ENCODE assay signal across 8 mouse cellular contexts in the genomic region with DNA sequence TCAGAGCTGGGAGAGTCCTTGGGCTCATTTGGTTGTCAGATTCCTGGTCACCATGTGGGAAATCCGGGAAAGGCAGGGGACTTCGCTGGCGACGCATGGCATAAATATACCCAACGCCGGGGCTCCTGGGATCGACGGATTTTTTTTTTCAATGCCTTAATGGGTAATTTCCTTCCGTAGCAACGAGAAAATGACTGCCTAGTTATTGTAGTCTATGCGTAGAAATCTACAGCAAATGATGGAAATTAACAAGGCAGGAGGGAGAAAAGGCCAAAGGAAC. TPM values are rescaled to one million over a fixed set of nuclear protein-coding genes. Genes with fewer than 3 reads are reported as not detected.
DNase-seq lines count a peak whose midpoint lies in the region; ATAC-seq and TF ChIP-seq lines count a peak whose summit lies in the region.

No protein-coding gene starts in this region.

- TF ChIP-seq EP300 in ES-Bruce4 (IDR thresholded peaks at IDR 0.05; ENCODE audit: insufficient read depth, low read depth, low read length), result no peak

- no peaks in the 10 kb centered on the region for H3K36me3 ChIP-seq in heart, embryonic 11.5 days (ENCODE audit: control insufficient read depth, insufficient read depth, low read length)
- no peaks in the 10 kb centered on the region for H3K36me3 ChIP-seq in ES-Bruce4 (ENCODE audit: control insufficient read depth, insufficient read depth, low read length, poor library complexity, severe bottlenecking)
- no peaks in the 10 kb centered on the region for H3K36me3 ChIP-seq in hindbrain, embryonic 12.5 days
- H3K36me3 ChIP-seq in midbrain, embryonic 11.5 days (ENCODE audit: control insufficient read depth, insufficient read depth, low read length), result no peaks in the 10 kb centered on the region

- WGBS in heart, embryonic 11.5 days (ENCODE audit: insufficient replicate concordance), result under 1% methylated on average over 11 of the region's 11 CpGs
- WGBS in hindbrain, embryonic 12.5 days, result under 1% methylated on average over 11 of the region's 11 CpGs
- under 1% methylated on average over 11 of the region's 11 CpGs for WGBS in midbrain, embryonic 11.5 days

- H3K9me3 ChIP-seq in heart, embryonic 11.5 days (replicated peaks; ENCODE audit: control insufficient read depth, low read length), result no peaks in the 10 kb centered on the region
- H3K9me3 ChIP-seq in ES-Bruce4 (replicated peaks; ENCODE audit: control insufficient read depth, insufficient read depth, low read length, poor library complexity, severe bottlenecking), result no peaks in the 10 kb centered on the region
- H3K9me3 ChIP-seq in hindbrain, embryonic 12.5 days (replicated peaks), result no peaks in the 10 kb centered on the region
- no peaks in the 10 kb centered on the region for H3K9me3 ChIP-seq in midbrain, embryonic 11.5 days (ENCODE audit: control insufficient read depth, low read length)

- DNase-seq in heart, postnatal 10 days, result no peak
- DNase-seq in midbrain, embryonic 11.5 days (ENCODE audit: low spot score, missing footprints), result no peak
- no peak for DNase-seq in layer of hippocampus, adult 9-10 months (ENCODE audit: low spot score)
- no peak for DNase-seq in frontal cortex, postnatal 36 days (ENCODE audit: low spot score in 2 of 2)
- no peak for DNase-seq in thymus, postnatal 10 days (ENCODE audit: low spot score in 2 of 2)

- no peak overlapping the region for H3K9ac ChIP-seq in heart, embryonic 11.5 days (ENCODE audit: low read depth, low read length)
- no peak overlapping the region for H3K9ac ChIP-seq in ES-Bruce4 (ENCODE audit: low read depth, poor library complexity, severe bottlenecking)
- H3K9ac ChIP-seq in hindbrain, embryonic 12.5 days, result no peak overlapping the region
- no peak overlapping the region for H3K9ac ChIP-seq in midbrain, embryonic 11.5 days (ENCODE audit: low read length)

- peaks cover 10% of the 10 kb centered on the region; the same call in 1 of the 2 replicates for H3K4me1 ChIP-seq in heart, embryonic 11.5 days (ENCODE audit: control insufficient read depth, insufficient read depth, low read length)
- H3K4me1 ChIP-seq in ES-Bruce4 (ENCODE audit: control insufficient read depth, insufficient read depth, low read length), result no peaks in the 10 kb centered on the region
- peaks cover 17% of the 10 kb centered on the region for H3K4me1 ChIP-seq in hindbrain, embryonic 12.5 days
- peaks cover 7% of the 10 kb centered on the region; the same call in 1 of the 2 replicates for H3K4me1 ChIP-seq in midbrain, embryonic 11.5 days (ENCODE audit: control insufficient read depth, insufficient read depth, low read length)

- TF ChIP-seq POLR2A in ES-Bruce4 (IDR thresholded peaks at IDR 0.05; ENCODE audit: insufficient read depth, low read length), result no peak

- ATAC-seq in heart, embryonic 11.5 days (replicated peaks; ENCODE audit: insufficient number of reproducible peaks, low FRiP score, low TSS enrichment), result no peak
- no peak for ATAC-seq in hindbrain, embryonic 12.5 days (ENCODE audit: low FRiP score)
- ATAC-seq in midbrain, embryonic 11.5 days (ENCODE audit: low FRiP score), result no peak

- peak overlapping the region; percentile 64 for H3K4me2 ChIP-seq in heart, embryonic 11.5 days
- H3K4me2 ChIP-seq in hindbrain, embryonic 12.5 days (replicated peaks), result peak overlapping the region; percentile 43
- peak overlapping the region; percentile 36 for H3K4me2 ChIP-seq in midbrain, embryonic 11.5 days

- no peak overlapping the region for H3K27ac ChIP-seq in heart, embryonic 11.5 days (ENCODE audit: low read depth, low read length)
- no peak overlapping the region for H3K27ac ChIP-seq in ES-Bruce4 (ENCODE audit: insufficient read depth, low read length)
- no peak overlapping the region for H3K27ac ChIP-seq in hindbrain, embryonic 12.5 days
- H3K27ac ChIP-seq in midbrain, embryonic 11.5 days (ENCODE audit: low read depth, low read length), result no peak overlapping the region

- intact Hi-C loops in heart, postnatal 10 days (cut with DNase I), result loop anchor here (5.0 kb wide), 3 partner anchors 231 to 1084 kb away; no protein-coding TSS in a partner anchor

- TF ChIP-seq CTCF in ES-Bruce4 (IDR thresholded peaks at IDR 0.05; ENCODE audit: low read depth, low read length), result no peak

- peaks cover 58% of the 10 kb centered on the region for H3K27me3 ChIP-seq in heart, embryonic 11.5 days (ENCODE audit: control insufficient read depth, insufficient read depth, low read length)
- H3K27me3 ChIP-seq in ES-Bruce4 (ENCODE audit: control insufficient read depth, insufficient read depth, low read length, poor library complexity, severe bottlenecking), result peaks cover 20% of the 10 kb centered on the region
- H3K27me3 ChIP-seq in hindbrain, embryonic 12.5 days, result peaks cover 58% of the 10 kb centered on the region
- peaks cover 61% of the 10 kb centered on the region for H3K27me3 ChIP-seq in midbrain, embryonic 11.5 days (ENCODE audit: control insufficient read depth, insufficient read depth, low read length)

- H3K4me3 ChIP-seq in heart, embryonic 11.5 days (ENCODE audit: low read depth, low read length), result peak overlapping the region; percentile 35
- H3K4me3 ChIP-seq in ES-Bruce4 (ENCODE audit: low read depth, low read length), result 0 out of 2 replicates have a peak overlapping the region, but pooled peaks have one; percentile 26
- peak overlapping the region; percentile 21 for H3K4me3 ChIP-seq in hindbrain, embryonic 12.5 days
- peak overlapping the region; percentile 13 for H3K4me3 ChIP-seq in midbrain, embryonic 11.5 days (ENCODE audit: low read depth, low read length)

RNA-seq across cellular contexts. Expression of gene Satb2, which starts 1.7 kb away (rescaled TPM):
- 0.37 and 0.90 TPM in 2 replicates for polyA plus RNA-seq in heart, embryonic 11.5 days (2014; fragmentation: Nextera tagmentation; extraction: Ambion mirVana)
- total RNA-seq in heart, postnatal 10 days (2021), result under 1 TPM; 0.52 to 0.74 TPM
- polyA plus RNA-seq in ES-Bruce4 (2011; ENCODE audit: insufficient read depth, insufficient read length, low read depth, missing spikeins), result 5.2 and 5.5 TPM in 2 replicates
- polyA plus RNA-seq in hindbrain, embryonic 12.5 days (2016; fragmentation: Nextera tagmentation; extraction: Ambion mirVana), result 0.98 and 1.6 TPM in 2 replicates
- polyA plus RNA-seq in midbrain, embryonic 11.5 days (2014; fragmentation: Nextera tagmentation; extraction: Ambion mirVana), result 1.2 and 1.5 TPM in 2 replicates
